ENCODE assay signal across 9 mouse cellular contexts in genomic region chr7:68748361-68748760, GRCm38 (mm10). TPM values are rescaled to one million over a fixed set of nuclear protein-coding genes. Genes with fewer than 3 reads are reported as not detected.
DNase-seq lines count a peak whose midpoint lies in the region; ATAC-seq and TF ChIP-seq lines count a peak whose summit lies in the region.
"Had no signal": no experiment of that assay in that cellular context is flagged by ENCODE, and none has a peak within 500 bp of the region (broad histone marks: within the 10 kb centered on the region; RNA-seq: fewer than 3 reads in every experiment).

No protein-coding gene starts in this region.

- peak overlapping the region; percentile 87 for H3K4me3 ChIP-seq in embryonic facial prominence, embryonic 12.5 days
- peak overlapping the region; percentile 71 for H3K4me3 ChIP-seq in heart, postnatal 0 days (ENCODE audit: low read depth, low read length)
- peak overlapping the region; percentile 47 to 59 for H3K4me3 ChIP-seq in liver, embryonic 14.5 days (ENCODE audit: insufficient read depth in 1 of 2, low read depth in 2 of 2, low read length in 2 of 2)
- H3K4me3 ChIP-seq in neural tube, embryonic 14.5 days (ENCODE audit: low read depth, low read length) = peak overlapping the region; percentile 64

- H3K9me3 ChIP-seq in embryonic facial prominence, embryonic 12.5 days = no peaks in the 10 kb centered on the region
- no peaks in the 10 kb centered on the region for H3K9me3 ChIP-seq in heart, postnatal 0 days (replicated peaks; ENCODE audit: control insufficient read depth, low read length)
- H3K9me3 ChIP-seq in liver, embryonic 14.5 days (ENCODE audit: control insufficient read depth, low read length) = no peaks in the 10 kb centered on the region
- no peaks in the 10 kb centered on the region for H3K9me3 ChIP-seq in neural tube, embryonic 14.5 days (ENCODE audit: control insufficient read depth, low read length)

- peaks cover 14% of the 10 kb centered on the region for H3K36me3 ChIP-seq in embryonic facial prominence, embryonic 12.5 days
- H3K36me3 ChIP-seq in heart, postnatal 0 days (replicated peaks; ENCODE audit: control insufficient read depth, insufficient read depth, low read length) = peaks cover 17% of the 10 kb centered on the region
- H3K36me3 ChIP-seq in liver, embryonic 14.5 days (replicated peaks; ENCODE audit: control insufficient read depth, insufficient read depth, low read depth) = no peaks in the 10 kb centered on the region
- peaks cover 12% of the 10 kb centered on the region; the same call in 1 of the 2 replicates for H3K36me3 ChIP-seq in neural tube, embryonic 14.5 days (ENCODE audit: control insufficient read depth, insufficient read depth, low read length)
- H3K36me3 ChIP-seq: G1E had no signal

- no peak for TF ChIP-seq EP300 in heart, postnatal 0 days (IDR thresholded peaks at IDR 0.05; ENCODE audit: low read depth)
- TF ChIP-seq EP300 in liver, embryonic 14.5 days (IDR thresholded peaks at IDR 0.05; ENCODE audit: low read depth) = no peak

- H3K4me2 ChIP-seq in embryonic facial prominence, embryonic 12.5 days (replicated peaks) = peak overlapping the region; percentile 96
- H3K4me2 ChIP-seq in heart, postnatal 0 days (ENCODE audit: low read depth, low read length) = peak overlapping the region; percentile 78
- peak overlapping the region; percentile 66 for H3K4me2 ChIP-seq in liver, embryonic 14.5 days (ENCODE audit: low read depth)
- peak overlapping the region; percentile 76 for H3K4me2 ChIP-seq in neural tube, embryonic 14.5 days (ENCODE audit: low read depth, low read length)

- peak overlapping the region; percentile 71 for H3K27ac ChIP-seq in embryonic facial prominence, embryonic 12.5 days
- H3K27ac ChIP-seq in heart, postnatal 0 days (ENCODE audit: low read depth) = peak overlapping the region; percentile 79
- no peak overlapping the region for H3K27ac ChIP-seq in liver, embryonic 14.5 days
- H3K27ac ChIP-seq in neural tube, embryonic 14.5 days (ENCODE audit: low read depth, low read length) = peak overlapping the region; percentile 61

- peak; percentile 57 for DNase-seq in layer of hippocampus, adult 11-12 months (ENCODE audit: low spot score)
- DNase-seq in layer of hippocampus, adult 9-10 months (ENCODE audit: low spot score) = no peak
- DNase-seq in heart, postnatal 0 days (ENCODE audit: low spot score) = no peak
- DNase-seq in kidney, postnatal 25 days = peak; percentile 79 to 80
- DNase-seq in liver, embryonic 14.5 days (ENCODE audit: low read depth in 3 of 3, low spot score in 3 of 3) = no peak
- no peak for DNase-seq in urinary bladder, postnatal 4 days (ENCODE audit: low spot score in 2 of 2)

- no peak for ATAC-seq in embryonic facial prominence, embryonic 12.5 days (ENCODE audit: insufficient number of reproducible peaks, insufficient read depth, low FRiP score, low TSS enrichment)
- ATAC-seq in heart, postnatal 0 days (ENCODE audit: insufficient read depth, low read depth) = no peak
- ATAC-seq in liver, embryonic 14.5 days (ENCODE audit: insufficient read depth) = no peak
- ATAC-seq in neural tube, embryonic 14.5 days (ENCODE audit: low read depth) = no peak

- peak overlapping the region; percentile 80 for H3K9ac ChIP-seq in embryonic facial prominence, embryonic 12.5 days
- H3K9ac ChIP-seq in heart, postnatal 0 days (replicated peaks; ENCODE audit: low read depth, low read length) = peak overlapping the region; percentile 79
- peak overlapping the region; percentile 48; the same call in 1 of the 2 replicates for H3K9ac ChIP-seq in liver, embryonic 14.5 days (replicated peaks)
- H3K9ac ChIP-seq in neural tube, embryonic 14.5 days (replicated peaks; ENCODE audit: low read depth, low read length) = peak overlapping the region; percentile 88

- no peak for TF ChIP-seq CTCF in heart, postnatal 0 days (IDR thresholded peaks at IDR 0.05; ENCODE audit: low read depth)
- TF ChIP-seq CTCF in liver, embryonic 14.5 days (IDR thresholded peaks at IDR 0.05; ENCODE audit: low read depth) = no peak

- WGBS in embryonic facial prominence, embryonic 12.5 days = 15% methylated on average over 8 of the region's 8 CpGs
- 18% methylated on average over 8 of the region's 8 CpGs for WGBS in heart, postnatal 0 days
- WGBS in liver, embryonic 14.5 days (ENCODE audit: insufficient replicate concordance) = 7% methylated on average over 8 of the region's 8 CpGs
- 12% methylated on average over 8 of the region's 8 CpGs for WGBS in neural tube, embryonic 14.5 days

- peaks cover 16% of the 10 kb centered on the region for H3K4me1 ChIP-seq in embryonic facial prominence, embryonic 12.5 days
- peaks cover 17% of the 10 kb centered on the region for H3K4me1 ChIP-seq in heart, postnatal 0 days (ENCODE audit: control insufficient read depth, insufficient read depth)
- H3K4me1 ChIP-seq in liver, embryonic 14.5 days (replicated peaks; ENCODE audit: control insufficient read depth in 2 of 2, insufficient read depth in 2 of 2, low read length in 1 of 2) = peaks cover 0 to 13% of the 10 kb centered on the region in 2 experiments; a peak in 3 of 4 replicates
- peaks cover 11% of the 10 kb centered on the region for H3K4me1 ChIP-seq in neural tube, embryonic 14.5 days (ENCODE audit: control insufficient read depth, insufficient read depth, low read length)

- H3K27me3 ChIP-seq in embryonic facial prominence, embryonic 12.5 days = no peaks in the 10 kb centered on the region
- H3K27me3 ChIP-seq in heart, postnatal 0 days (ENCODE audit: control insufficient read depth, insufficient read depth, low read length) = no peaks in the 10 kb centered on the region
- H3K27me3 ChIP-seq in liver, embryonic 14.5 days (ENCODE audit: control insufficient read depth, insufficient read depth, low read length) = no peaks in the 10 kb centered on the region
- H3K27me3 ChIP-seq in neural tube, embryonic 14.5 days (ENCODE audit: control insufficient read depth, insufficient read depth, low read length) = no peaks in the 10 kb centered on the region

RNA-seq across cellular contexts. Expression of gene Arrdc4, which starts 0.7 kb away (rescaled TPM):
- 24.2 and 26.7 TPM in 2 replicates for polyA plus RNA-seq in embryonic facial prominence, embryonic 12.5 days (2016; fragmentation: Nextera tagmentation; extraction: Ambion mirVana)
- 36.7 and 41.6 TPM in 2 replicates for total RNA-seq in heart, postnatal 0 days (2014; rRNA removed; ENCODE audit: low replicate concordance)
- 20.6 and 20.7 TPM in 2 replicates for polyA plus RNA-seq in heart, postnatal 0 days (2015; fragmentation: Nextera tagmentation; extraction: Ambion mirVana)
- polyA plus RNA-seq in liver, embryonic 14.5 days (2012; rRNA removed) = 1.00 and 1.4 TPM in 2 replicates
- polyA plus RNA-seq in liver, embryonic 14.5 days (2014; fragmentation: Nextera tagmentation; extraction: Ambion mirVana) = 4.1 and 4.3 TPM in 2 replicates
- 29.6 and 32.6 TPM in 2 replicates for polyA plus RNA-seq in neural tube, embryonic 14.5 days (2014; fragmentation: Nextera tagmentation; extraction: Ambion mirVana)
- polyA plus RNA-seq: G1E had no signal

Comparison
In these comparisons a context has a peak if more than half of its experiments do, and no peak if none do; other contexts are left out.
1. DNase-seq: peak in layer of hippocampus, adult 11-12 months (single experiment) and kidney, postnatal 25 days (2 of 2); none in layer of hippocampus, adult 9-10 months (single experiment), heart, postnatal 0 days (single experiment), liver, embryonic 14.5 days (0 of 3) and urinary bladder, postnatal 4 days (0 of 2).
2. Peak in every context shown above with its lines, with median percentiles within 50 percentile points of each other: H3K4me2 ChIP-seq, H3K4me3 ChIP-seq and H3K9ac ChIP-seq.